Mouse (Mus musculus): ENCODE data around the gene Ghitm. TPM values are rescaled to one million over a fixed set of nuclear protein-coding genes. Genes with fewer than 3 reads are reported as not detected.
"Not testable (repeated sequence)": the region's sequence is repeated elsewhere in the genome, so short reads cannot be mapped to it uniquely, and the experiment has no call there.

The Ghitm gene
- polyA plus RNA-seq, 1 experiment from 2014 or later: 189 TPM

DNA sequence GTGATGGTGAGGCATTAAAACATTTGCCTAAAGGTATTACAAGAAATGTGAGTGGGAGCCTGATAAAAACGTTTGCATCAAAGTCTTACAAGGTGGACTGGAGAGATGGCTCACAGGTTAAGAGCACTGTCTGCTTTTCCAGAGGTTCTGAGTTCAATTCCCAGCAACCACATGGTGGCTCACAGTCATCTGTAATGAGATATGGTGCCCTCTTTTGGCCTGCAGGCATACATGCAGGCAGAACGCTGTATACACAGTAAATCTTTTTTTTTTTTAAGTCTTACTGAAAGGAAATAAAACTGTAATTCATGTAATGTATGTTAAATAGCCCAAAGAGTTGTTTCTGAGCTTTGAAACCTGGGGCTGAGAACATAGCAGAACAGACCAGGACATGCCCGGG, 2.5 kb upstream of the Ghitm start:
- H3K27ac ChIP-seq (ENCODE audit: low read depth, low read length); H3K4me1 ChIP-seq (replicated peaks; ENCODE audit: control insufficient read depth, insufficient read depth, low read length); H3K9me3 ChIP-seq (ENCODE audit: control insufficient read depth, low read length); DNase-seq (ENCODE audit: low spot score); H3K36me3 ChIP-seq (ENCODE audit: control insufficient read depth, insufficient read depth, low read length); H3K27me3 ChIP-seq (ENCODE audit: control insufficient read depth, insufficient read depth, low read length); H3K4me2 ChIP-seq (replicated peaks; ENCODE audit: low read depth, low read length); ATAC-seq (ENCODE audit: low FRiP score); H3K9ac ChIP-seq (ENCODE audit: low read depth, low read length); H3K4me3 ChIP-seq (ENCODE audit: low read depth, low read length): not testable (repeated sequence)
- WGBS: 74% methylated on average over 2 of the region's 3 CpGs

DNA sequence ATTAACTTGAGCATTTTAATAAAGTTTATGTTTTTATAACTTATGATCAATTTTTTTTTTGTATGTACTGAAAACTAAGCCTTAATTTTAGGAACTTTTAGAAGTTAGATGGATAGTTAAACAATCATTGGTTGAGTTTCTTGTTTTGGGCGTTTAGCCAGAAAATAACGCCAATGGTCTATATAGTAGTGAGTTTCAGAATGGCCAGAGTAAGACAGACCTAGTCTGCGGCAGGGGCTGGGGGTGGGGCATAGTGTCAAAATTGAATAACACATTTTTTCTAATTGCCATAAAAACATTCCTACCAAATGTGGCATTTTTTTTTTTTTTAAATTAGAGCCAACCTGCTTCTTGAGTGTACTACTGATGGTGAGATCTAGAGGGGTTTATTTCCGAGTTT, 1.0 kb upstream of the Ghitm start:
- H3K36me3 ChIP-seq (ENCODE audit: control insufficient read depth, insufficient read depth, low read length): no peaks in the 10 kb centered on the region
- no peaks in the 10 kb centered on the region for H3K4me1 ChIP-seq (replicated peaks; ENCODE audit: control insufficient read depth, insufficient read depth, low read length)
- no peak overlapping the region for H3K4me2 ChIP-seq (replicated peaks; ENCODE audit: low read depth, low read length)
- H3K27ac ChIP-seq (ENCODE audit: low read depth, low read length): no peak overlapping the region
- ATAC-seq (ENCODE audit: low FRiP score) (no peak), DNase-seq (ENCODE audit: low spot score) (no peak)
- 81% methylated on average over 4 of the region's 4 CpGs for WGBS
- H3K4me3 ChIP-seq (ENCODE audit: low read depth, low read length): no peak overlapping the region
- no peaks in the 10 kb centered on the region for H3K27me3 ChIP-seq (ENCODE audit: control insufficient read depth, insufficient read depth, low read length)
- no peak overlapping the region for H3K9ac ChIP-seq (ENCODE audit: low read depth, low read length)
- no peaks in the 10 kb centered on the region for H3K9me3 ChIP-seq (ENCODE audit: control insufficient read depth, low read length)

DNA sequence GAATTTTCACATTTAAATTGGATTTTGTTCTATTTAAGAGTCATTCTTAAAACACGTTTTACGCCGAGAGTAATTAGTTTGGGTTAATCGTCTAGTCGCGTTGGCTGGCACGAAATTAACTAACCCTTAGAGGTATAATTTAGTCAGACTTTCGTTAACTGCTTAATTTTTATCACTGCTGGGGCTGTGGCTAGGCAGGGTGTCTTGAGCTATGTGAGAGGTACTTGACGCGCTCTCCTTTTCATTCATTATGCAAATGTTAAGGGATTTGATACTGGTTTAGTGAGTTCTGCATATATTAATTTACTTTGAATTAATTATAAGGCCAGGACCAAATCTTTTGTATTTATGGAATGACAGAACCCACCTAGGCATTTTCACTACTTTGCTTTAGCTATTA, 599 bp upstream of the Ghitm start:
- H3K4me3 ChIP-seq (ENCODE audit: low read depth, low read length): peak overlapping the region; percentile 90
- peak; percentile 28 for DNase-seq (ENCODE audit: low spot score)
- H3K4me1 ChIP-seq (replicated peaks; ENCODE audit: control insufficient read depth, insufficient read depth, low read length): no peaks in the 10 kb centered on the region
- H3K27me3 ChIP-seq (ENCODE audit: control insufficient read depth, insufficient read depth, low read length): no peaks in the 10 kb centered on the region
- ATAC-seq (ENCODE audit: low FRiP score): peak; percentile 68
- H3K27ac ChIP-seq (ENCODE audit: low read depth, low read length): no peak overlapping the region
- WGBS: 1% methylated on average over 10 of the region's 10 CpGs
- peak overlapping the region; percentile 45 for H3K4me2 ChIP-seq (replicated peaks; ENCODE audit: low read depth, low read length)
- no peaks in the 10 kb centered on the region for H3K36me3 ChIP-seq (ENCODE audit: control insufficient read depth, insufficient read depth, low read length)
- H3K9me3 ChIP-seq (ENCODE audit: control insufficient read depth, low read length): no peaks in the 10 kb centered on the region
- H3K9ac ChIP-seq (ENCODE audit: low read depth, low read length): peak overlapping the region; percentile 44; the same call in 1 of the 2 replicates

DNA sequence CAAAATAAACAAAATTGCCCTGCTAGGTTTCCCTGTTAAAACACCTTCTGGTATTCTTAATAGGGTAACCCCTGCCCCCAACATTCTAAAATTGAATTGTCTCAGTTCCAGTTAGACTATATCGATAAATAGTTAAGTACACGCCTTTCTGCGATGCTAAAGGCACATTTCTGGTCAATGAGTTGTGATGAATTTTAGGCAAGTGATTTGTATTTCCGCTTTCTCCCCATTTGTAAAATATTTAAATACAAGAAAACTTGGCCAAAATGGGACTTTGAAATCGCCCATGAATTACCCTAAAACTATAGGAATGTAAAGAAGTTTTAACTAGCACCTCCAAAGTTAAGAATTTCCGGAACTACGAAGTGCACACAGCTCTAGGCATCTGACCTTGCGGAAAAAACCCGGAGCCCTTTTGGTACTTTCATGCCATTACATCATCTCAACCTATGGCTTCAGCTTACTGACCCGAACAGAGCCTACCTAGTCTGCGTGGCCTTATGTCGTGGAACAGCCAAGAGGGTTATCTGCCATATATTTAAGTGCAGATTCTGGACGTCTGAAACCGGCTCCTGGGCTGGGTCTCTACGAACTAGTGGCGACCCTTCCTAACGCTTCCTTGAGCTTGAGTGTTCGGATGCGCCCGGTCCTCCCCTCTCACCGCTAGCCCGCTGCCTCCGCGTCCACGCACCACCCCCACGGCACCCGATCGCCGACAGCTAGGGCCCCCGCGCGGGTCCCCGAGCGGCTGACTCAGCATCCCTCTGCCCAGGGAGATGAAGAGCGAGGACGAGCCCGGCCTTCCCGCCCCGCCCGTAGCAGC, 557 bp downstream of the Ghitm start:
- ATAC-seq (ENCODE audit: low FRiP score): no peak
- WGBS: 3% methylated on average over 40 of the region's 40 CpGs
- H3K9me3 ChIP-seq (ENCODE audit: control insufficient read depth, low read length): no peaks in the 10 kb centered on the region
- H3K4me2 ChIP-seq (replicated peaks; ENCODE audit: low read depth, low read length): peak overlapping the region; percentile 54
- no peaks in the 10 kb centered on the region for H3K27me3 ChIP-seq (ENCODE audit: control insufficient read depth, insufficient read depth, low read length)
- no peak for DNase-seq (ENCODE audit: low spot score)
- peak overlapping the region; percentile 90 for H3K4me3 ChIP-seq (ENCODE audit: low read depth, low read length)
- H3K27ac ChIP-seq (ENCODE audit: low read depth, low read length): peak overlapping the region; percentile 81
- no peaks in the 10 kb centered on the region for H3K36me3 ChIP-seq (ENCODE audit: control insufficient read depth, insufficient read depth, low read length)
- no peaks in the 10 kb centered on the region for H3K4me1 ChIP-seq (replicated peaks; ENCODE audit: control insufficient read depth, insufficient read depth, low read length)
- peak overlapping the region; percentile 86 for H3K9ac ChIP-seq (ENCODE audit: low read depth, low read length)

DNA sequence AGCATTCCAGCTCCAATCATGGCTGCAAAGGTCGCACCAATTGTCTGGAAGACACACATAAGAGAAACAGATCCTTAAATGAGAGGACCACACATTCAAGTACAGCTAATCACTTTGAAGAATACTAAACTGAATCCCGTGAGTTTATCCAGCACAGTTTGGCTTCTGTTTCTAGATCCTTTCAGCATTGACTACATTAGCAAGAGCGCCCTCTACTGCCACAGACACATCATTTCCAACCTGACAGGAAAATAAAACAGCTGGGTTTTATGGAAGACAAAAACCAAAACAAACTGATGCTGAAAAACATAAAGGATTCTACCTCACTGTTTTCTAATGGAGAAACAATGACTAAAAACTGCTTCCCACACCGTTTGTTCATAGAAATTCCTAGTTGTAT, 7.4 kb downstream of the Ghitm start:
- Histone ChIP-seq H3K9ac (ENCODE audit: low read depth, low read length) (no peak overlapping the region), H3K9me3 (ENCODE audit: control insufficient read depth, low read length) (no peaks in the 10 kb centered on the region), H3K27me3 (ENCODE audit: control insufficient read depth, insufficient read depth, low read length) (no peaks in the 10 kb centered on the region), H3K4me2 (replicated peaks; ENCODE audit: low read depth, low read length) (no peak overlapping the region), H3K4me3 (ENCODE audit: low read depth, low read length) (no peak overlapping the region), H3K36me3 (ENCODE audit: control insufficient read depth, insufficient read depth, low read length) (0 out of 2 replicates have a peak, but pooled peaks cover 2% of the 10 kb centered on the region), H3K27ac (ENCODE audit: low read depth, low read length) (no peak overlapping the region), H3K4me1 (replicated peaks; ENCODE audit: control insufficient read depth, insufficient read depth, low read length) (no peaks in the 10 kb centered on the region)
- ATAC-seq (ENCODE audit: low FRiP score) (no peak), DNase-seq (ENCODE audit: low spot score) (peak; percentile 59)
- WGBS: 53% methylated on average over 4 of the region's 4 CpGs

DNA sequence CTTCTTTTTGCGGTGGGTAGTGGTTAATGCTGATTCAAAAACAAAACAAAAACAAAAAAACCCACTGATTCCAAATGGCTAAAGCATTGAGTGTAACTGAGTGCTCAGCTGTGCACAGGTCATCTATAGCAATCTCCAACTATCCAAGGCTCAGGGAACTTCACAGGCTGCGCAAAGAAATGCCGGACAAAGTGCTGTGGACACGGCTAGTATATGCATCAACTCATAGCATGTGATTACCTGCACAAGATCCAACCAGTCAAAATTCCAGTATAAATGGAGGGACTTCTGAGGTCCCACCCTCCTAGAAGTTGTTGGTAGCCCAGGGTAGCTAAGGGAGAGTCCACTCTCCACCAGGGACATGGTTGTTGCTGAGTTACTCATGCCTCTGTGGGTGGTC, 15.8 kb downstream of the Ghitm start:
- Histone ChIP-seq H3K9me3 (ENCODE audit: control insufficient read depth, low read length) (no peaks in the 10 kb centered on the region), H3K4me3 (ENCODE audit: low read depth, low read length) (no peak overlapping the region), H3K27me3 (ENCODE audit: control insufficient read depth, insufficient read depth, low read length) (no peaks in the 10 kb centered on the region), H3K4me2 (replicated peaks; ENCODE audit: low read depth, low read length) (no peak overlapping the region), H3K4me1 (replicated peaks; ENCODE audit: control insufficient read depth, insufficient read depth, low read length) (no peaks in the 10 kb centered on the region), H3K27ac (ENCODE audit: low read depth, low read length) (no peak overlapping the region), H3K9ac (ENCODE audit: low read depth, low read length) (no peak overlapping the region), H3K36me3 (ENCODE audit: control insufficient read depth, insufficient read depth, low read length) (no peaks in the 10 kb centered on the region)
- DNase-seq (ENCODE audit: low spot score) (no peak), ATAC-seq (ENCODE audit: low FRiP score) (no peak)
- 96% methylated on average over 4 of the region's 4 CpGs for WGBS

- 78% methylated on average over 3 of the region's 3 CpGs for WGBS
- Histone ChIP-seq H3K27me3 (ENCODE audit: control insufficient read depth, insufficient read depth, low read length) (no peaks in the 10 kb centered on the region), H3K4me3 (ENCODE audit: low read depth, low read length) (no peak within 1 kb of the TSS), H3K9me3 (ENCODE audit: control insufficient read depth, low read length) (no peaks in the 10 kb centered on the region), H3K4me1 (replicated peaks; ENCODE audit: control insufficient read depth, insufficient read depth, low read length) (no peaks in the 10 kb centered on the region), H3K27ac (ENCODE audit: low read depth, low read length) (no peak within 1 kb of the TSS), H3K36me3 (ENCODE audit: control insufficient read depth, insufficient read depth, low read length) (no peaks in the 10 kb centered on the region), H3K4me2 (replicated peaks; ENCODE audit: low read depth, low read length) (no peak within 1 kb of the TSS), H3K9ac (ENCODE audit: low read depth, low read length) (no peak within 1 kb of the TSS)
- no peak for ATAC-seq (ENCODE audit: low FRiP score)
- no peak for DNase-seq (ENCODE audit: low spot score)
These were observed 21.1 kb downstream of the Ghitm start, which contains the start of gene 2610528A11Rik for GRCm38 (mm10) chr14:37113922-37114321. Gene 2610528A11Rik, minus strand, starts transcription at chr14:37114022.

DNA sequence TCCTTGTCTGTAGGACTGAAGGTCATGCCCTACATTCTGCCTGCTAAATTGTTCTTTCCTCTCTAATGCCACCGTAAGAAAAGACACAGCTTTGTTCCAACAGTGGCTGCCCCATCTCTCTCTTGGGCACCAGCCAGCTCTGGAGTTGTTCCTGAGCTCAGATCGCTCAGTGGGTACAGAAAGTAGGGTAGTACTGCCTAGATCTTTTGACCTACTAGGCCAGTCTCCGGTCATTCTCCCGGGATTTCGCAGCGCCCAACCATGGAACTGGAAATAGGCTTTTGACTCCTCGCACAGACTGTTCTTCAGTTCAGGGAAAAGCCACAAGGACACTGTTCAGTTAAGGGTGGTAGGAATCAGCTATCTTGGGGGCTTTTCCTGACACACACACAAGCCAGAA, 22.1 kb downstream of the Ghitm start:
- no peaks in the 10 kb centered on the region for H3K36me3 ChIP-seq (ENCODE audit: control insufficient read depth, insufficient read depth, low read length)
- H3K4me3 ChIP-seq (ENCODE audit: low read depth, low read length): no peak overlapping the region
- DNase-seq (ENCODE audit: low spot score): no peak
- no peak overlapping the region for H3K27ac ChIP-seq (ENCODE audit: low read depth, low read length)
- no peaks in the 10 kb centered on the region for H3K9me3 ChIP-seq (ENCODE audit: control insufficient read depth, low read length)
- WGBS: 90% methylated on average over 7 of the region's 7 CpGs
- no peaks in the 10 kb centered on the region for H3K4me1 ChIP-seq (replicated peaks; ENCODE audit: control insufficient read depth, insufficient read depth, low read length)
- ATAC-seq (ENCODE audit: low FRiP score): no peak
- H3K4me2 ChIP-seq (replicated peaks; ENCODE audit: low read depth, low read length): no peak overlapping the region
- H3K9ac ChIP-seq (ENCODE audit: low read depth, low read length): no peak overlapping the region
- H3K27me3 ChIP-seq (ENCODE audit: control insufficient read depth, insufficient read depth, low read length): no peaks in the 10 kb centered on the region

DNA sequence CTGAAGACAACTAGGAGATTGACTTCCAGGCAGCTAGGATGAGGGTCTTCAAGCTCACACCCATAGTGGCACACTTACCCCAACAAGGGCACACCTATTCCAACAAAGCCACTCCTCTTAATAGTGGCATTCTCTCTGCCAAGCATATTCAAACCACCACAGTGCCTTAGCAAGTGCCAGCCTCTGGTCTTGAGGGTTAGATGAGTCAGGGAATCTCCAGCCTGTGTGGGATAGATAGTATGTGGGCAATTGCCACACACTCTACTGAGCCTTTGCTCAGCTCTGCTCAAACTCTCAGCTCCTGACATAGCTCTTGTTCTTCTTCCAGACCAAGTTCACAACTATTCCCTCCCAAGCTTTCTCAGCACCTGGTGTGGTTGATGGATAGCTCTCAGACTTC, 23.7 kb downstream of the Ghitm start:
- no peaks in the 10 kb centered on the region for H3K4me1 ChIP-seq (replicated peaks; ENCODE audit: control insufficient read depth, insufficient read depth, low read length)

More for the DNA sequence above, 23.7 kb downstream of the Ghitm start:
- DNase-seq (ENCODE audit: low spot score) (no peak), ATAC-seq (ENCODE audit: low FRiP score) (no peak)
- Histone ChIP-seq H3K9me3 (ENCODE audit: control insufficient read depth, low read length) (no peaks in the 10 kb centered on the region), H3K4me2 (replicated peaks; ENCODE audit: low read depth, low read length) (no peak overlapping the region), H3K27ac (ENCODE audit: low read depth, low read length) (no peak overlapping the region), H3K27me3 (ENCODE audit: control insufficient read depth, insufficient read depth, low read length) (no peaks in the 10 kb centered on the region), H3K9ac (ENCODE audit: low read depth, low read length) (no peak overlapping the region), H3K36me3 (ENCODE audit: control insufficient read depth, insufficient read depth, low read length) (no peaks in the 10 kb centered on the region), H3K4me3 (ENCODE audit: low read depth, low read length) (no peak overlapping the region)

All from hindbrain, embryonic 11.5 days (tissue).